Mouse (Mus musculus) lung, postnatal 36 days (tissue): Measurements from ENCODE around the gene Fxyd3.
A peak's percentile ranks its signal among the peaks of the same experiment; 100 is the strongest.

Source experiments
- DNase-seq: peaks from one replicate; pipeline ENCODE4 v3.0.0; 2022; ENCODE audit warnings: mixed read lengths

Fxyd3 gene

DNA sequence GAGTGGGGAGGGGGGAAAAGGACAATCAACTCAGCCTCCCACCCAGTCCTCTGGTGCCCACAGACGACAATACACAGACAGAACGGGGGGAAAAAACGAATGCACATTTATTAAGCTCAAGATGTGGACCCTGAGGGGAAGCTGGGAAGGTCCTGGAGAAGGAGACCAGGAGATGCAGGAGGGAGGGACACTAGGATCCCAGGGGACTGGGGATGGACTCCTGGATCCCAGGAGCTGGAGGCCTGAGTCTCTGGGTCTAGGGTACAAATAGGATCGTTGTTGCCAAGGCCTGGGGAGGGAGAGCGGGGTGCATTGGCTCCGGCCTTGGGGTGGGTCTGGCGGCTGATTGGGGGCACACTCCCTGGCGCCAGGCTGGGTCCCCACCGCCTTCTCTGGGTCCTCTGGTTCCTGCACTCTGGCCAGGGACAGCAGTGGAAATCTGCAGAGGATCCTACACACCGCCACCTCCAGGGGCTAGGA lies 34.0 kb downstream of the Fxyd3 start, which contains the start of gene Fxyd5:
Gene Fxyd5 (minus strand): TSS at position 51 of the 480 bp plus-strand sequence.
- DNase-seq, result no peak

DNA sequence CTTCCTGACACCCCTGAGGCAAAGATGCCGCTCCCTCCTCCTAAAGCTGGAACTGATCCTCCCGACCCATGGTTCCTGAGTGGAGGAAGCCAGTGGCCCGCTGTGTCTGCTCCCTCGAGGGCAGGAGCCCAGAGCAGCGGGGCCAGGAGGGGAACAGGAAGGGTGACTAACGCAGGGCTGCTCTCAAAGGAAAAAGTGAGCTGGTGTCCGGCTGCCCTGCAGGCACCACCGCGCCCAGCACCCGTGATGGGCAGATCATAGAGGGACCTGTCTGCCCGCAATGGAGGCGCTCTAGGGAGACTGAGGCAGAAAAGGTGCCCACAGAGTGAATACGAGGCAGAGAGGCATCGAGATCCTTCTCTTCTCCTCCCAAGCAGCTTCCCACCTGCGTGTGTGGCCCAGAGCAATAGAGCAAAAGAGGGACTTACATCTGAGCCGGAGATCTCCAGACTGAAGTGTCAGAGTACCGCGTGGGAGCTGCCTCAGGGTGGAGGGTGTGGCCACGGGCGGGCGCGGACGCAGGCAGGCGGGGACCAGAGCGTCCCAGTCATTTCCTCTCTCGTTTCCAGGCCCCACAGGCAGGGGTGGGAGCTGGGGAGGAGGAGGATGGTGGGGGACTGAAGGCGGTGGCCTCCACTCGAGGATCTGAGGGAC lies 34.7 kb downstream of the Fxyd3 start:
- DNase-seq, result peak; percentile 82

DNA sequence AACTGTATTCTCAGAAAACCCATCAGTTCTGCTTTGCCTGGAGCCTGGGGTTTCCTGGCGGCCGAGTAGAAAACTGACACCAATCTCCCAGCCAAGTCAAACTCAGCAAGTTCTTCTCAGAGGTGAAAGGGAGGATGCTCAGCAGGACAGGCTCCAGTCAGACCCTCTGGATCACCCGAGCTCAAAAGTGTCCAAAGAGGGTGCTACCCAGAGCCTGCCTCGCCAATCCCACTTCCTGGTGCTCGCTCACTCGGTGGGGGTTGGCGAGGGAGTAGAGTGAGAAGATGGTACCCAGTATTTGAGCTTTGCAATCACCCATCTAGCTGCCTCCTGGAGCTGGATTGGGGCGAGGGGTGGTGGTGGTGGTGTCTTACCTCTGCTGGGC lies 35.5 kb downstream of the Fxyd3 start:
- no peak for DNase-seq

DNA sequence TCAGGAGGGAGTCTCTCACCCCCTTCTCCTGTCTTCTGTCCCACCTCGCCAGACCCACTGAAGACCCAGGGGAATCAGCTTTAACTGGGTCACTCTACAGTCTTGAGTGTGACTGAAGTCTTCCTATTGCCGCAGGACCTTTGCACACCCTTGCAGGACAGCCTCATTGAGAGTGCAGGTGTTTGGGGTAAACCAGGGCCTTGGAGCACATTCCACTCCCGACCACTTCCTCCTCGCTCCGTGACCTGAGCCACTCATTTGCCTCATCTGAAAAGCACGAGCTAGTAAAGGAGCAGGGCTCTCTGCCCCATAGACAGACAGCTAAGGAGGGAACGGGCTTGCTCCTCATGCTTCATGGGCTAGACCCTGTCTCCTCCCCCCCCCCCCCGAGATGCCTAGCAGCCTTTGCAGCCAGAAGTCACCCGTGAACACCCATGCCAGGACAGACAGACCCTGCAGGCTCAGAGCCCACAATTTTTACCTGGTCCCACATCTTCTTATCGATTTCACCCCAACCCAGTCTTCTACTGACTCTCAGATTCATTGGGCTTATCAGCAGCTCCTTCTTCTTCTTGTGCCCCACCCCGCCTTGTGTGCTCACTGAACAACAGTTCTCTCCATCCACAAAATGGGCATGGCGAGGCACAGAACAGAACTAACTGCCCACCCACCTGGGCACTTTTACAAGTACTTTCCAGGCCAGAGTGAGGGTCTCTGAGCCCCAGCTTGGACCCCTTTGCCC lies 36.1 kb downstream of the Fxyd3 start:
- no peak for DNase-seq

DNA sequence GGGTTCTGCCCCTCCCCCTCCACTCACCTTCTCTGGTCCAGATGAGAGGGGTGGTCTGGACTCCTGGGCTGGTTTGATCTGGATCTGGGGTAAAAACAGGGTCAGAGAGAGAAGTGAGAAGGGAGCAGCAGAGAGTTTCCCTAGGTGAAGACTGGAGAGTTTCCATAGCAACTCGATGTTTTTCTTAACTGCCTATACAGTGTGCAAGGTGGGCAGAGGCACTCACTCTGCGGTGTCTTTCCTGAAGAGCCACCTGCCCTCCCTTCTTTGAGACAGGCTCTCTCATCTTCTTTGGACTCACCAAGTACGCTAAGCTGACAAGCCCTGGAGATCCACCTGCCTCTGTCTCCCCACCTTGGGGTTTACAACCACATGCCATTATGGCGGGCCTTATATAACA lies 37.5 kb downstream of the Fxyd3 start:
- DNase-seq, result no peak

DNA sequence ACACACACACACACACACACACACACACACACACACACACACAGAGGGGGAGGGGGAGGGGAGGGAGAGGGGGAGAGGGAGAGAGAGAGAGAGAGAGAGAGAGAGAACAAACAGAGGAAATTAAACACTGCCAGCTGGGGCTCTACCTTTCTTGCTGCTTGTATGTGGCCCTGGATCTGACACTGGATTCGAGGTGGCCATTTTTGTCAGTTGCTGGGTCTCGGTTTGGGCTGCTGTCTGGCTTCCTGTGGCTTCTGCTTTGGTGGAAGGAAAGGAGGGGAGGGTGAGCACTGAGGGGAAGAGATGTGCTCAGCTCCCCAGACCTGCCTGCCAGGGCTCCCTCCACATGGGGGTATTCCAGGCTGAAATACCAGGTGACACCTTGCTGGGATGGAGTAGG lies 38.8 kb downstream of the Fxyd3 start:
- DNase-seq, result no peak

DNA sequence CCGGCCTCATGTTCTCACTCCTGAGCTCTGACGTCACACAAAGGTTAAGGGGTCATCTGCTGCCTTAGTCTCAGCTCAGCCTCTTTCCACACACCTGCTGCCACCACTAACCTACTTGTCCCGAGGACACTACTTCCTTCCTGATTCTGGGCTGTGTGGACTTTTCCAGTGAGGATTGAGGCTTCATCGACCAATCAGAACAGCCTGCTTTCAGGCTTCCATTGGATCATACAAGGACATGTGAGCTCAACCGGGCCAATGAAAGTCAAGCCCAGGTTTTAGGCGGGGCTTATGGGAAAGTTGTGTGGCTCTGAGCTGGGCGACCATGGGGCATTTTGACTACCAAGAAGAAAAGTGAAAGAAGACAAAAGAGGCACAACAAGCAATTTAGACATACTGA lies 39.6 kb downstream of the Fxyd3 start:
- peak; percentile 22 for DNase-seq

DNA sequence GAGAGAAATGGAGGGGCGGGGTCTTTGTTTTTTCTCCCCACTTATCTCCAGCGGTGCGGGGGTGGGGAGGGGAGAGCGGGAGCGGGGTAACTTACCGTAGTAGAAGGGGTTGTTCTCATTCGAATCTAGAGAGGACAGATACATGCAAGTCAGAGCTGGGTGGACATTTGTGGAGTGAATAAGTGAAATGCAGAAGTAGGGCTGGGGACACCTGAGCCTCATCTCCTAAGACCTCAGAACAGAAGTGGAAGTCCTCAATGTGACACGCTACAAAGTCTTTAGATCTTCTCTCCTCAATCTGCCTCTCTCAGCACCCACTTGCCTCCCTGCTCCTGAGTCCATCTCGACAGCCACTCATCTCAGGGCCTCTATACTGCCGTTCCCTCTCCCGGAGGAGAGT lies 41.2 kb downstream of the Fxyd3 start:
- no peak for DNase-seq

DNA sequence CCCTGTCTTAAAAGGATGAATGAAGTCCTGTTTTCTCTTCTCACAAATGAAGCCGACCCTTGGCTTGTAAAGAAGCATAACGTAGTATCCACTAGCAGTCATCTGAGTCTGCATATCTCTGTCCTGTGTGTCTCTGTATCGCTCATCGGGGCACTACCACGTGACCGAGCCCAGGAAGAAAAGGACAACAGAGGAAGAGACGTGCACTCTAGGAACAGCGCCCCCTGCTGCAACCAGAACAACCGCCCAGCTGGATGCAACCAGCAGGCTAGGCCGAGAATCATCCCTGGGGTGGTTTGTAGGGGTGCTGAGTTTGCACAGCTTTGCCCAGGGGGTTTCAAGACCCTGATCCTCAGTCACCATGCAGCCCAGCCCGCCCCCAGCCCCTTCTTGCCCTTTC lies 41.7 kb downstream of the Fxyd3 start:
- peak; percentile 60 for DNase-seq

DNA sequence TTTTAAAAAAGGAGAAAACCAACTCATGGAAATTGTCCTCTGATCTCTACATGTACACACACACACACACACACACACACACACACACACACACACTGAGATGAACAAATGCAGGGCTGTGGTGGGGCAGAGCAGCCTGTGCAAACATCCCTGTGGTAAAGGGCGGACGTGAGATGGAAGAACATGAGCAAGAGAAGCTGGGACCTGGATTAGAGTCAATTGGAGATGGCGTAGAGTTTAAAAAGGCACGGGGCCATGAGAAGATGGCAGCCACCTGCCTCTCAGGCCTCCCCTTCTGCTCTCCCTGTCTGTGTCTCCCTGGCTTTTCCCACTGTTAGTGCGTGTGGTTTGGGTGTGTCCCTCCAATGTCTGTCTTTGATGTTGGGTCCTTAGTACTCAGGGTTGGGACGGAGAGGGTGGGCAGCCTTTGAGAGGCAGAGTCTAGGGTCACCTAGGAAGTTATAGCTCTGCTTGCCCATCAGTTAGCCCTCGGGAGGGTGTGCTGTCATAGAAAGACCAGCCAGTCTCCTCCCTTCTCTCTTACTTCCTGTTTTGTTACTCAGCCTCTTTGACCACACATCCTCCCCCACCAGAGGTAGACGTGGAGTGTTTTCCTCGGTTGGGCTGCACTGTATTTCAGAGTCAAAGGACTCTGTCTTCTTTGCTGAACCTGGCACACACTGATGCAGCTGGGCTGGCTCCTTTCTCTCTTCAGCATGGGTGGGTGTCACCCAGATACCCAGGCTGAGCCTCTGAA lies 42.9 kb downstream of the Fxyd3 start:
- peak; percentile 76 for DNase-seq

DNA sequence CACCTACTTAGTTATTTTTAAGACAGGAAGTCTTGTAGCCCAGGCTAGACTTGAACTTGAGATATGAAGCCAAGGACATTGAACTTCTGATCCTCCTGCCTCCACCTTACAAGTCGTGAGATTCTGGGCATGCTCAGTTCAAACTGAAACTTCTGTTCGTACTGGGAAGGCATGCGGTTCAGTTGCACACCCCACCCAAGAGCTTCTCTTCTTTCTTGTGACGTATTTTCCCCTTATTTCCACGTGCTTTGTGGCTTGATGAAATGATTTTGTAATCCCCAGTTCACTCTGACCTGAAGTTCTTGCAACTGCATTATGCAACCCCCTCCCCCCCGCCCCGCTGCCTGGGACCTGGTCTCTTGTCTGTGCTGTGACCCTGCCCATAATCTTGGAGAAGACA lies 44.8 kb downstream of the Fxyd3 start:
- peak; percentile 46 for DNase-seq

DNA sequence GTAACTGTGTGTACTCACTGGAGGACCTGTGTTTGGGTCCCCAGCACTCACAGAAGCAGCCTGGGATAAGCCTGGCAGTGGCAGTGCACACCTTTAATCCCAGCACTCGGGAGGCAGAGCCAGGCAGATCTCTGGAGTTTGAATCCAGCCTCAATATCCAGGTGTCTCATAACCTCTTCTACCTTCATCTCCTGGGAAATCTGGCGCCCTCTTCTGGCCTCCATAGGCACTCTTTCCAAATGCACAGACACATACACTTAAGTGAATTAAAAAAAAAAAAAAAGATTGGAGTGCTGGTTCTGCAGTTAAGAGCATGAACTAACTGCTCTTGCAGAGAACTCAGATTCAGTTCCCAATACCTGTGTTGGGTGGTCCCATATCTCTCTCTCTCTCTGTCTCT lies 45.8 kb downstream of the Fxyd3 start:
- DNase-seq, result no peak

DNA sequence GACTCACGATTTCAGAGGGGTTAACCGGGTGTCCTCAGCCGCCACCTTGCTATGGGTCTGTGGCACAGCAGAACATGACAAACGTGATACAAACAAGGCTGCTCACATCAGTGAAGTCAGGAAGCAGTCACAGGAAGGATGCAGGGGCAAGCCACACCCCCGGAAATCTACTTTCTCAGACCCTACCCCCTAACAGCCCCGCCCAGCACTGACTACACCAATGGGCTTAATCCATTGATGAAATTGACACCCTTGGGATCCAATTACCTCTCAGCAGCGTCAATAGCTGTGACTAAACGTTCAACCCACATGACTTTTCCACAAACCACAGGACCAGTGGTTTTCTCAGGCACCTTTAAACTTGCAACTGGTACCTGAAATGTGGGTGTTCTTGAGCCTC lies 47.9 kb downstream of the Fxyd3 start:
- DNase-seq, result no peak
